Mouse (Mus musculus): ENCODE data around the gene Gh.
"Not testable (repeated sequence)": the region's sequence is repeated elsewhere in the genome, so short reads cannot be mapped to it uniquely, and the experiment has no call there.

Gene Gh

DNA sequence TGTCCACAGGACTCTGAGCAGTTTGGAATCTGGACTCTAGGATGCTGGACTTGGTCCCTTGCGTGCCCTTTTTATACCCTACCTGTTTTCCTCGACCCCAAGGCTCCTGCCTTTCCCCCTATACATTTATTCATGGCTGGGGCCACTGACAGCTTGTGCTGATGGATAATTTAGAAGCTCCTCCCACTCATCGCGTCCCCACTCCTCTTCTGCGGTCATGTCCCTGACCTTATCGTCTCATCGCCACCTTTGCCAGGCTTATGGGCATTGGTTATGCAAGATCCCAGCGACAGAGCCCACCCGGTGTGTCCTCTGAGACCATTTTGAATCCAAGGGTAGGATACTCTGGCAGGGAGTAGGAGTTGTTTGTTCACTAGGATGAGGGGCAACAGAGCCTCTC, at the start of gene Gh:
Gh (minus strand) TSS at position 101 of the 400 bp plus-strand sequence.
- no peak for DNase-seq (ENCODE audit: low read depth, low spot score)

DNA sequence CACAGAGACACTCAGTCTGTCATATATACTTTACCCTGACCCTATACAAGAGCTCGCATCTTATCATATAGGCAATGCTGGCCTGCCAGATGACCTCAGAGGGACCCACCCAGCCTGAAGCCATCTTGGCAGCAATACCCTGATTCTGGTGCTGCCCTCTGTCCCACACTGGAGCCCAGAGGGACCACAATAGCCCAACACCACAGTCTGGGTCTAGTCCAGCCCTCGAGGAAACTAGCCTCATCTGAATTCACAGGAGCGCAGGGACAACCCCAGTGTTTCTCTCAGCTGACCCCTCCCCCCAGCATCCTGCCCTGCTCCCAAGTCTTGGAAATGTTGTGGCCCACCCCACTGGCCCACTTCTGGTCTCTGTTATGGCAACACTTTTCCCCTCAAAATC, 49.6 kb upstream of the Gh start:
- DNase-seq (ENCODE audit: low read depth, low spot score): no peak

GRCm38 (mm10) chr11:106350853-106351252, 49.2 kb upstream of the Gh start:
- DNase-seq (ENCODE audit: low read depth, low spot score): no peak

DNA sequence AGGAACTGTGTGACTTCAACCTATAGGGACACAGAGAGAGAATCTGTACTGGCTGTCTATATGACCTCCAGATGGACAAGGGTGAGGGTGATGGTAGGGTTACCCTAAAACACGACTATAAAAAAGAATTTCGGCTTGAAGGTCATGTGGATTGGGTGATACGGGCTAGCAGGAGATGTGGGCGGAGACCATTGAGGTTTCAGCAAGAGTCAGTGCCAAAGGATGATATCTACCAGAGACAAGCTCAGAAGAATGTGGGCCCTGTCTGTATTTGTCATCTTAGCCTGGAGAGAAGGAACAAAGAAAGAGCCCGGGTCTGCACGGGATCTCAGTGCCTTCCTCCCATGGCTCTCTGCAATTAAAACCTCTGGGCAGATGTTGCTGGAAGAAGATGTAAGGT, 48.1 kb upstream of the Gh start:
- no peak for DNase-seq (ENCODE audit: low read depth, low spot score)

DNA sequence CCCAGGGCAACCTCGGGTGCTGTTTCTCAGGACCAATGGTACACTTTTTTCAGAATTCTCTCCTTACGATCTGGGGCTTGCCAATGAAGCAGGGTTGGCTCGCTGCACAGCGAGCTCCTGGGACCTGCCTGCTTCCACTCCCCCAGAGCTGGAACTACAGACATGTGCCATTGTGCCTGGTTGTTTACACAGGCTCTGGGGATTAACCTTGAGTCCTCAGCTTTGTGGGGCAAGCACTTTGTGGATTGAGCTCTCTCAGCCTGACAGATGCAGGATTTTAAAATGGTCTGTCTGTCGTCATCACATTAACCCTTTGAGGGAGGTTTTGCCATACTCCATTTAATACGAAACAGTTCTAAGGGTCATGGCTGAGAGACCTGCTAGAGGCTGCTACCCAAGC, 43.2 kb upstream of the Gh start:
- DNase-seq (ENCODE audit: low read depth, low spot score): peak; percentile 59

GRCm38 (mm10) chr11:106340990-106341520, 39.4 kb upstream of the Gh start:
- DNase-seq (ENCODE audit: low read depth, low spot score): no peak

- DNase-seq (ENCODE audit: low read depth, low spot score): not testable (repeated sequence)
Measured at GRCm38 (mm10) chr11:106339323-106339722, 37.7 kb upstream of the Gh start.

- DNase-seq (ENCODE audit: low read depth, low spot score): no peak
Measured at GRCm38 (mm10) chr11:106338870-106339269, 37.2 kb upstream of the Gh start.

- no peak for DNase-seq (ENCODE audit: low read depth, low spot score)
Measured at GRCm38 (mm10) chr11:106338029-106338428, 36.4 kb upstream of the Gh start.

DNA sequence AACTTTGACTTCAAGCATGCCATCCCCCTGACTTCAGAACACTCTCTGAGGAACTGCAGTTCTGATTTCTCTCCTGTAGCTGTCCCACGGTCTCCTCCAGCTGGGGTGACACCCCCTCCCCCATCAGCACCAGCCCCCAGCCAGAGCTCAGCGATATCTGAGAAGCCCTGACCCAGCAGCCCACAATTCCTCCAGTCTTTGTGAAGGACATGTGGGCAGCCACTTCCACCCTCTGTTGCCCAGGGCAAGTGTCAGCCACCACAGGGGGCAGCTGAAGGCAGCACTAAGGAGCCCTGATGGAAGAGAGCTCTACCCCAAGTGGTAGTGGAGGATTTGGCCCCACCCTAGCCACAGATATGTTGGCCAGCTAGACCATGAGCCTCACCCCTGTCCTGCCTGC, 32.4 kb upstream of the Gh start:
- DNase-seq (ENCODE audit: low read depth, low spot score): no peak

- DNase-seq (ENCODE audit: low read depth, low spot score): no peak
Measured at GRCm38 (mm10) chr11:106332458-106332857, 30.8 kb upstream of the Gh start.

- peak; percentile 64 for DNase-seq (ENCODE audit: low read depth, low spot score)
Measured at GRCm38 (mm10) chr11:106329682-106330081, 28.0 kb upstream of the Gh start.

DNA sequence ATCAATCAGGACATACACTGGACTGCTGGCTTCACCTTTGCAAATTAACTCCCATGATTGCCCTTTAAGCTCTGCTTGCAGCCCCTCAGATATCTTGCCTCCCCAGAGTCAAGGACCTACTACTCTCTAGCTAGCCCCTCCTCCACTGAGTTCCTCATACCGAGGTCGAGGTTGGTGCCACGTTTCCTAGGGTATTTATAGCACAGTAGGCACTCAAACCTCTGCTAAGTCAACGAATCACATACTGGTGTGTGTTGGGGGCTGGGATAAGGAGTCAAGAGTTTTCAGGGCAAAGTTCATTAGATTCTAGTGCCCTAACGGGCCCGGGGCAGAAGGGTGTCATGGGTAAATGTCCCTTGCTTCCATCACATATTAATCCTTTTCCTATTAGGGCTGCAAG, 27.5 kb upstream of the Gh start:
- DNase-seq (ENCODE audit: low read depth, low spot score): no peak

GRCm38 (mm10) chr11:106328521-106328920, 26.9 kb upstream of the Gh start:
- no peak for DNase-seq (ENCODE audit: low read depth, low spot score)

DNA sequence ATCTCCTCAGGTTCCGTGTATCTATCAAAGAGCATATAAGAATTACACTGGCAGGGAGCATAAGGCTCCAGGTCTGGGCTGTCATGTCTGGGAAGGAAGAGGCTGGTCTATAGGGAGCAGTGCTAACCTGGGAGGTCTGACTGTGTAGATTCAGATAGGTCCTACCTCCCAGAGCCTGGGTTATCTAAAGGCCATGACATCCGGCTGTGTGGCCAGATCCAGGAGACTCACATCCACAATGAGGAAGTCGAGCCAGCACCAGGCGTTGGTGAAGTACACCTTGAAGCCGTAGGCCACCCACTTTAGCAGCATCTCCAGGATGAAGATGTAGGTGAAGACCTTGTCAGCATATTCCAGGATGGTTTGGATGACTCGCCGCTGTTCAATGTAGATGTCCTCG, 24.8 kb upstream of the Gh start:
- no peak for DNase-seq (ENCODE audit: low read depth, low spot score)

GRCm38 (mm10) chr11:106325566-106326206, 24.0 kb upstream of the Gh start:
- peak; percentile 61 for DNase-seq (ENCODE audit: low read depth, low spot score)

DNA sequence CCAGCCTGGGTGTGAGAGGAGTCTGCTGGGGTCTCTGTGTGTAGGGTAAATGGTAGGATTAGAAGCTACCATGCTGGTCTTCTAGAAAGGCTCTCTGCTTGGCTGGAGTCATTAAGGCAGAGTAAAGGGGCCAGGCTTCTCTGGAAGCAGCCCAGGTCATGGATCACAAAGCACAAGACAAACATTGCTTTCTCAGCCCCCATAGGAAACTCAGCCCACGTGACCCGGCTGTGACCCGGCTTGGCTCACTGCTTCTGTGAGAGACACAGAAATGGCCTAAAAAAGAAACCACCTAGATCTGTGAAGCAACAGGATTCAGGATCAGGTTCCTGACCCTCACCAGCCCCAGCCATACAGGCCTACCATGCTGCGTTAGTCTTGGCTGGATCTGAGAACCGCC, 23.2 kb upstream of the Gh start:
- DNase-seq (ENCODE audit: low read depth, low spot score): no peak

DNA sequence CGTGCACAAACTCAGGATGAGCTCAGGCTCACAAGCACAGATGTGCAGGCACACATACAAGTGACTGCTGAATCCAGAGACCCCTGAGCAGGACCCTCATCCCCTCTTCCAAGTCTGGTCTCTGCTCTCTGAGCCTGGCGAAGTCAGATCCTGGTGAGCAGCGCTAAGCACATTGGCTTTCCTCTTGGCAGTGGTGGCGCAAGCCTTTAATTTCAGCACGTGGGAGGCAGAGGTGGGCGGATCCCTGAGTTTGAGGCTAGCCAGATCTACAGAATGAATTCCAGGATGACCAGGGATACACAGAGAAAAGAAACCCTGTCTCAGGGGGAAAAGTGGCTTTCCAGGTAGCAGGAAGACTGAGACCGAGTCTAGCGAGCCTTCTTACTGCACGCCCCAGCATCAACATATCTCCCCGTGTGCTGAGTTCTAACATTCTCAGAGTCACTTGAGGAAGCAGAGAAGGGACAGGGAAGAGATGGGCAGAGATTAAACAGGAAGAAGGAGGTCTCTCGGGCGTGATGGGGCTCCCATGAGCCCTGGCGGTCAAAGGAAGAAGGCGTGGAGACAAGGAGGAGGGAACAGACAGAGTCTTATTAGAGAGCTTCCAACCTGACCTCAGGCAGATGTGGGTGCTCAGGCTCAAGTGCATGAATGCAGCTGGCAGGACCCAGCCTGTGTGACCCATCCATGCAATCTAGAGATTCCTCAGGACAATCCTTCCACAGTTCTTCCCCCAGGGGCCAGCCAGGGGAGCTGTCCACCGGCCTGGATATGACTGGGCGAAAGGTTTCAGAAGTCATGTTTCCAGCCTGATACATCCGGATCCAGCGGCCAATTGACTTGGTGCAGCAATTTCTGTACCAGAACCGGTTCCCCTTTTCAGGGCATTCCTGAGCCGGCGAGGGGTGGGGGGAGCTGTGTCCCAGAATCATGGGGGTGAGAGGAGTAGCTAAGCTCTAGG, 17.0 kb upstream of the Gh start:
- DNase-seq (ENCODE audit: low read depth, low spot score): no peak

- DNase-seq (ENCODE audit: low read depth, low spot score): no peak
Measured at GRCm38 (mm10) chr11:106317801-106318200, 16.1 kb upstream of the Gh start.

- DNase-seq (ENCODE audit: low read depth, low spot score): no peak
Measured at GRCm38 (mm10) chr11:106316416-106316815, 14.8 kb upstream of the Gh start.

DNA sequence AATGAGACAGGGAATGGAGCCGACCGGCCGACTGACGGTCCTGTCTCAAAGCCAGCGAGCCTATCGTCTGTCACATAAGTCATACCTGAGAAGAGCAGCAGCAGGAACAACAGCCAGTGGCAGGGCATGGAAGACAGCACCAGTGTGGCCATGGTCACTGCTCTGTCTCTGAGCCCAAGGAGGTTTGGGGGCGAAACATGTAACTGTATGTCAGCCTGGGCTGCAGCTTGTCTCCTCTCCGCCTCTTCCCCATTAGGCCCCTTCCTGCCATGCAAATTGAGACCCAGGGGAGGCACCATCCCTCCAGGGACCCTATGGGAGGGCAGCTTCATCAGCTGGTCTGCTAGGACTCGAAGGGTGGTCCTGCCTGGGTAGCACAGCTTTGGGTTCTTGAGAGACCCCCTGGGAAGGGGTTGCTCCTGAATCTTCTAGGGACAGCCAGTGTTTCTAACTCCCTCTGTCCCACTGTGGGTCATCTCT, 12.7 kb upstream of the Gh start, which contains the start of gene Cd79b:
Cd79b (minus strand) TSS at position 430 of the 480 bp plus-strand sequence.
- DNase-seq (ENCODE audit: low read depth, low spot score): no peak

- no peak for DNase-seq (ENCODE audit: low read depth, low spot score)
Measured at GRCm38 (mm10) chr11:106313533-106313932, 11.9 kb upstream of the Gh start.
